Mouse (Mus musculus) frontal cortex, postnatal 14 days (tissue): ENCODE data around the gene Ufsp1.
"Not testable (repeated sequence)": the region's sequence is repeated elsewhere in the genome, so short reads cannot be mapped to it uniquely, and the experiment has no call there.

Source experiments
- DNase-seq, 2 experiments: peaks; one replicate each; pipeline ENCODE4 v3.0.0; 2022; ENCODE audit warnings: low spot score in 2 of 2

The Ufsp1 gene

DNA sequence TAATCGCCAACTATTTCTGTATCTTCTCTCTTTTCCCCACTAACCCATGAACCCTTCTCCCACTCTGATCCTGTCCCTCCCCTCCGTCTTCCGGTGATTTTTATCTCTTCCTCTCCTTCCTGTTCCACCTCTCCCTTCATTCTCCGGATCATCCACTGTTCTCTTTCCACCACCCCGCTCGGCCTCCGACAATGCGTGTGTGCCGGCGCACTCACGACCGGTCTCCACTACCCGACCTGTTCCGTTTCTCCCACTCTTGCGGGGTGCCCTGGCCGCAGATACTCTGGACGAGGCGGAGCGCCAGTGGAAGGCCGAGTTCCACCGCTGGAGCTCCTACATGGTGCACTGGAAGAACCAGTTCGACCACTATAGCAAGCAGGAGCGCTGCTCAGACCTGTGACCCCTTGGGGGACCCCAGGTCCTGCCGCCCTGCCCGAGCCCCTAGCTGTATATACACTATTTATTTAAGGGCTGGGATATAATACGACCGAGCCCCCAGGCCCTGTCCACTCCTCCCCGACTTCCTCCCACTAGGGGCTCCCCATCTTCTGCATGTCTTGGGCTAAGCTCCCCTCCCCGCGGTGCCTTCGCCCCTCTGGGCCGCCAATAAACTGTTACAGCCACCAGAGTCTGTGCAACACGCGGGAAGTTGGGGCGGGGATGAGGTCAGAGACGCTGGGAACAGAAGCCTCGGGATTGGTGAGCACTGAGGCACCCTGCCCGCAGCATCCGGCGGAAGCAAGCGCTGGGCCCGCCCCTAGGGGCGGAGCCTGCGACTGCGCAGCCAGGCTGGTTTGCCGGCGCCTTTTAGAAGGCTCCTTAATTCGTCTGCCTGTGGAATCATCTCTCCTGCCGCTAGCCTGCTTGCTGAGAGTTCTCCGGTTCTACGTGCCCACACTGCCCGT, at the start of gene Ufsp1:
TSS of gene Ufsp1 (plus strand) at position 791 of the 905 bp plus-strand sequence.
- peak; percentile 94 for DNase-seq

DNA sequence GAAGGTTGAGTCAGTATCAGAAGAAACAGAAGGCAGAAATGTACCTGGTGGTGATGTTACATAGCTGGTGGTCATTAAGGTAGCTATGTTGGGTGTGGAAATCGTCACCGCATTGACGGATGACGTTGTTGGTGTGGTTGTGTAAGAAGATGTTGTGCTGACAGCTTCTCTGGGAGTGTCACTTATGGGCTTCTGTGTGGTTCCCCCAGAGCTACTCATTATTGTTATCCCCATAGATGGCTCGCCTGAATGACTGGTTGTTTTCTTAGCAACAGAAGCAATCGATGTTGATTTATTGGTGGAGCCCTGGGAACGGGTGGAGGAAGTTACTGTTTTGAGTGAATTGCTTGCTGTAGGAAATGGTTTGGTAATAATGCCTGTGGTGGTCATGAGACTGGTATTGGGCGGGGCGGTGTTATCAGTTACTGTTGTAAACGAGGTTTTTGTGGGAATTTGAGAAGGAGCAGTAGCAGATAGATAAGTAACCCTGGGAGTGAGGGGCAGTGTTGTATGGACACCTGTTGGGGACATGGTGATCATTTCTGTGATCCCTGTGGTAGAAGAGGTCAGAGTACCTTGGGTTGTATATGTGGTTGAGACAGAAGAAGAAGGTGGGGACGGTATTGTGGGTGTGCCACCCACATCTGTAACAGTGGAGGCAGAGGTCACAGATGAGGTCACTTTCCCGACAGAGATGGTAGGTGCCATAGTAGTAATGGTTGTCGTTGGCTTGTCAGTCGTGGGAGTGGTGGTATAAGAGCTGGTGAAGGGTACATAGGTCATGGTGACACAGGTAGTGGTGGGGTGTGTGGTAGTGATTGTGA, 30.3 kb upstream of the Ufsp1 start:
- DNase-seq = no peak

DNA sequence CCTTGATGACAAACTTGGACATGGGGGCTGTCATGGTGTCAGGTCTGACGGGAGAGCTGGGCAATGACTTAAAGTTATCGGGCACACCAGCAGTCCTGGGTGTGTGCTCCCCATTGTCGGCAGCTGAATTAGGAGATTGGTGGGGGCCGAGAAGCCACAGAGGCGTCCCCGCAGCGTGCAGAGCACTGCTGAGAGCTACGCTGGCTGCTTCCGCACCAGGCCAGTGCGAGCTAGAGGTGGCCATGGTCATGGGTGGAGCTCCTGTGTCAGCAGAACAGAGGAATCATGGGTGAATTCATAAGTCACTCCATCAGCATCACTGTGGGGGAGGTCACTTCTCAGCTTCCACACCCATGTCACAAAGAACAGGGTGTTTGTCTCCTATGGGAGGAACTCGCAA, 29.6 kb upstream of the Ufsp1 start:
- DNase-seq = no peak

DNA sequence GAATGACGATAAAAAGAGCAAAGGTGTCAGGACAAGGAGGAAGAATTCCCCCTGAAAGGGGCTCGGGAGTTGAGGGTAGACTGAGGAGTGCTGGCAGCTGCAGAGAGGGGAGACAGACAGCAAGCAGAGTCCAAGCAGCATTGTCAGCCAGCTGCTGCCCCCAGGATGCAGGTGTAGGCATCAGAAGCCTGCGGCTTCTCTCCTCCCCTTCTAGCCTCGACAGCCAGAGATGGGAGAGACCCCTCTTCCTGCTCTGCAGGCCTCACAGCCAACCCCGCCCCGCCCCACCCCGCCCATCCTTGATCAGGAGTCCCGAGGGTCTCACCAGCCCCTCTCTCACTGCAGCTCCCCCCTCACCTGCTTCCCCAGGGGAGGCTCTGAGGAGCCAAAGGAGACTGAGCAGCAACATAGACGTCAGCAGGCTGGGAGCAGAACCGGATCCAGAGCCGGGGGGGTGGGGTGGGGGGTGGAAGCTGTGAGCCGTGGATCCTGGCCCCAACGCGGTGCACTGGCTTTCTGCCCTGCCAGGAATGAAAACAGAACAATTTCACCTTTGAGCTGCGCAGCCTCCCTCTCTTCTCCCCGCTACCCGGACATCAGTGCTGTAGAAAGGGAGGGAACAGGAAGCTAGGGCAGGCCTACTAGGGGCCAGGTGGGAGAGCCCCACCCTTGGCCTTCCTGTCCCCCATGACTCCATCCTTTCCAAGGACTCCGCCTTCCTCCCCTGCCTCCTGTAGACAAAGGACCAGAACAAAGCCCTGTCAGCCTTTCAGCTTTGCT, 26.1 kb upstream of the Ufsp1 start:
- DNase-seq = no peak

DNA sequence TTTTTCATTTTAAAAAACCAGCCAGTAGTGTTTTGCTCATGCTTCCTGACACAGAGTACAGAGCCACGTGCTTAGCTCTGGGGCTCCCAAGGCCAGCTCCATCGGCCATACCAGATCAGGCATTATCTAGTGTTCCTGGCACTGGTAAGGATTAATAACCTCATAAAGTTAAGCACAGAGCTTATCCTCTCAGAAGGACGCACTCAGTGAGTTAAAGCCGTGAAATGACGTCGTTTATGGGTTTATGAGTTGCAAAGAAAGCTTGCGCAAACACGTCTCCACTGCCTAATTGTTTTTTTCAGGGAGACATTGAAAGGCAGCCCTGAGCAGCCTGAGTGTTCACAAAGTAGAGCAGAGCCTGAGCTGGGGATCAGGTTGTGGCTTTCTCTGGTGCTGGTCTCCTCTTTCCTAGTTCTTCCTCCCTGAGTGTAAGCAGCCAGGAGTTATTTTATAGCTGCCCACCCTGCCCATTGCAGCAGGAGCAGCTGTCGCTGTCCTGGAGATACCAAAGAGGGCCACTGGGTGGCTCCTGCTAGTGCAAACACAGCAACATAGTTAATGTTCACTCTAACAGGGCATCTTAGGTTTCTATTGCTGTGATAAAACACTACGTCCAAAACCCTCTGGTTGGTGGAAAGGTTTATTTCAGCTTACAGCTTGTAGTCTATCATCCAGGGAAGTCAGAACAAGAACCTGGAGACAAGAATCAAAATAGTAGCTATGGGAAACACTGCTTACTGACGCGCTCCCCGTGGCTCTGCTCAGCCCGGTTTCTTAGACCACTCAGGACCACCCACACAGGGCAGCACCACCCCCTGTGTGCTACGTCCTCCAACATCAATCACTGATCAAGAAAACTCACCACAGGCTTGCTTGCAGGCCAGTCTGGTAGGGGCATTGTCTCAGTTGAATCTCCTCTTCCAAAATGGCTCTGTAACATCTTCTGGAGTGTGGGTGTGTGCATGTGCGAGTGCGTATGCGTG, 16.8 kb upstream of the Ufsp1 start:
- no peak for DNase-seq

DNA sequence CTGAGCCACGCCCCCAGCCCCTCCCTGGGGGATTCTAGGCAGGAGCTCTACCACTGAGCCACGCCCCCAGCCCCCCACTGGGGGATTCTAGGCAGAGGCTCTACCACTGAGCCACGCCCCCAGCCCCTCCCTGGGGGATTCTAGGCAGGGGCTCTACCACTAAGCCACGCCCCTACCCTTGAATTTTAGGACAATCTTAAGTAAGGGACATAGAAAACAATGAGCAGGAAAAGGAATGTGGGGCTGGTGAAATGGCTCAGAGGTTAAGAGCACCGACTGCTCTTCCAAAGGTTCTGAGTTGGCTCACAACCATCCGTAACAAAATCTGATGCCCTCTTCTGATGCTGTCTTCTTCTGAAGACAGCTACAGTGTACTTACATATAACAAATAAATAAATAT, 10.0 kb upstream of the Ufsp1 start:
- DNase-seq = not testable (repeated sequence)

DNA sequence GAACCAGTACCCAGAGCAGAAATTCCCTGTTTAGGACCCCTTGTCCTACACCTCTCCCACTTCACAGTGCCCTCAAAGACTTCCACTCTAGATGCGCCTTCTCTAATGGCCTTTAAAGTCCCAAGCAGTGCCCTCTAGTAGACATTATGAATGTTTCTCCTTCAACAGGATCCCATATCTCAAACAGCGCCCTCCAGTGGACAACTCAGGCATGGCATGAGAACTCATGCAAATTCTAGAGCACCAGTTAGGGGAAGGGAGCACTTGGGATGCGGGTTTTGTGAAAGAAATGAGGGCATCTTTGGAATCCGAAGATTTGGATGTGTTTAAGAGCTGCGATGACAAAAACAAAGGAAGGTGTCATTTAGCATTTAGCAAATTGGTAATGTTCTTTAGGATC, 9.4 kb upstream of the Ufsp1 start:
- no peak for DNase-seq

DNA sequence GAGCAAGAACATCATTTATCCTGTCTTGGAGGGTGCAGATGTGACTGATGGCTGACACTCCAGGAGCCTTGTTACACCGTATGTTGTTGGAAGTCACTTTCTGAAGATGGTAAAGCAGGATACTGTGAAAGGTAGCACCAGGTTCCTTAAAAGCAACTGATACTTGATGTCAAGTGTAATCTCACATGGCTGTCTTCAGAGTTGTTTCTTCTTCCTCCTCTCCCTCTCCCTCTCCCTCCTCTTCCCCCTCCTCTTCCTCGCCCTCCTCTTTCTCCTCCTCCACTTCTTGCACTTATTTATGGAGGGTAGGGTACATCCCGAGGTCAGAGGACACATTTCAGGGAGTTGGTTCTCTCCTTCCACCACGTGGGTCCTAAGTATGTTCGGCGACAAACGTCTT, 8.4 kb upstream of the Ufsp1 start:
- DNase-seq = no peak

DNA sequence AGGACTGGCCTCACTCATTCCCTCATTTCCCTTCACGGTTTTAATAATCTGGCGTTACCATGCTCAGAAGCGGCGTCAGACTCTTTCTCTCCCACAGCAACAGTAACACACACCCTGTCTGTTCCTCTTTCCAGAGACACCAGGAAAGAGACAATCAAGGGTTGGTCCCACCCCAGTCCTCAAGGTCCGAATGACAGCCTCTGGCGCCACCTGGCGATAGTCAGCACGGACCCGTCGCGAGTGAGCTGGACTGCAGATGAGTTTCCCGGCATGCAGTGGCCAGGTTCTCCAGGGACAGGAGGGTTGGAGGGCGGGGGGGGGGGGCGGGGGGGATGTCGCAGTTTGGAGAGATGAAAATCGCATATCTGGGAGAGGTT, 7.8 kb upstream of the Ufsp1 start:
- DNase-seq = peak; percentile 74 to 85

DNA sequence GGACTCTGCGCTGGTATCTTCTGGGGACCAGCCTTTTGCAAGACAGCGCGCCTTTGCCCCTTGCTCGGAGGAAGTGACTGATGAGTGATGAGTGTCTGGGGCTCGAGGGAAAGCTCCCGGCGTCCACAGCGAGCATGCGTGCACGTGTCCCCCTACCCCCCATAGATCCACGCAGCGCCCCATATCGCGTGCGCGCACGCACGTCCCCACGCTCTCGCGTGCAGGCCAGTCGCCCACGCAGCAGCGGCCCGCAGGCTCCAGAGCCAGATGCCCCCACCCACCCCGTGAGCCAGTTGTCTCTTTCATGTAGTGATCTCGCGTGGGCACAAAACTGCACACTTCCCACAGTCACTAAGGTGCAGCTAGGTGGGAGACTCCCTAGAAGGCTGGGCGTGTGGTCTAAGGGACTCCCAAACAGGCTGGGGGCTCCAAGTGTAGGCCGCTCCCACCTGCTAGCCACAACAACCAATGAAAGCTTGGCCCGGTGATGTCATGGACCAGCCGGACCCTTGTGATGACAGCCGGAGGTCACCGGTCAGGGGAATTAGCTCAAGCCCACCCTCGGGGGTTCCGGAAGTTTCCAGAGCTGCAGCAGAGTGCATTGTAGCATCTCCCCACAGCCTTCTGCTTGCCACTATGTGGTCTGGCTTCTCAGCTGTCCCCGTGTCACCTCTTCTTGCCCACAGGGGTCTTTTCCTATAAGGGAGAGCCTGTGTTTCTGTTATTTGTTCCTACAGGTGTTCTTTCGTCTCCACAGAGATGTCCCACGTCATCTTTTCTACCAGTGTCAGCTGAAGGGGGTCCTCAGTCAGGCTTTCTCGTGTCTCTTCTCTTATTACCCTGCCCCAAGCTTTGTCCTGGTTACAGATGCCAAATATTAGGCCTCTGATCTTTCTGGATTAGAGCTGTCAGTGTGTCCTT, 7.1 kb upstream of the Ufsp1 start, which contains the start of gene Ache:
TSS of gene Ache (plus strand) at position 488 of the 921 bp plus-strand sequence.
- DNase-seq = peak; percentile 61 to 70

DNA sequence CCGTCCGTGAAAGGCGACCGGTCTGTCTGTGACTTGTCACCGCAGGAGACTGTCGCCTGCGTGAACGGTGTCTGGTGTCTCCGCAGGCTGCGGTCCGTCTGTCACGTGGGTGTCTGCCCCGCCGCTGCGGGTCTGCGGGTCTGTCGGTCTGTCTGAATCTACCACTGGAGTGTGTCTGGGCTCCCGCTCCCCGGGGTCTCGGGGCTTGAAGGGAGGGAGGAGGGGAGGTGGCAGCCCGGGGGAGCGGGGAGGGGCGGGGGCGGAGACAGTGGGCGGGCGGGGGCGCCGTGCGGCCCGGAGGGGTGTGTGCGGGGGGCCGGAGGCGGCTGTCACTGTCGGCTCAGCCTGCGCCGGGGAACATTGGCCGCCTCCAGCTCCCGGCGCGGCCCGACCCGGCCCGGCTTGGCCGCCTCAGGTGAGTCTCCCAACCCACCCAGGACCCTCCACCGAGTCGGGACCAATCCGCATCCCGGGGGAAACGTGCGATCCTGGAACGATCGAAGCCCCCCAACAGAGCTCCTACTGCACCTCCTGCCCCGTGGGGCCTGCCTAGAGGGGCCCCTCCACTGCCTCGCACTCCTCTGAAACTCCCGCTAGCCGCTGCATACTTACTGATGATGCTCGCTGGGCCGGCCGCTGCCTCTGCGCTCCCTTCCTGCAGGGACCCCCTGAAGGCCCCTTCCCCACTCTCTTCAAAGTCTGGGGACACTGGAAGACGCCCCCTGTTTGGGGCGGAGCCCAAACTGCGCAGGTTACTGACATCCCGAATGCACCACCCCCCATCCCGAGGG, 6.3 kb upstream of the Ufsp1 start:
- DNase-seq = peak; percentile 60 to 62

DNA sequence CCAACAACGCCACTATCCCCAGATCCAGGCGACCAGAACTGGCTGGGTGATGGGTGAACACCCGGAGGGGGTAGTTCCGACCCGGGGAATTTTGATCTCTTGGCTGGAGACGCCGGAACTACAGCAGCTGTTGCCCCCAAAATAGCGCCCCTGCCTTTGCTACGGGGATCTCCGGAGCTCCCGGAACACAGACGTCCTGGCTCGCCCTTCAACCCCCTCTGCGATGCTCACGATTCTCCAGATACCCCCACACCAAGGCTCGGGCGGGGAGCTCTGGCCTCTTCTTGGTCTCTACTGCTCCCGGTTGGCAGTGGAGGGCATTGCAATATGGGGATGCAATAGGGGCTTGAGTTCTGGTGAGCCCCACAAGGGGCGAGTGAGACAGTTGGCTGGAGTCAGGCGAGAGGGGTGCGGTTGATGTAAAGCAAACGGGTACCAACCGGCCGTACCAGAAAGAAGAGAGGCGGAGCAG, 5.4 kb upstream of the Ufsp1 start:
- DNase-seq = peak; percentile 69 to 70

DNA sequence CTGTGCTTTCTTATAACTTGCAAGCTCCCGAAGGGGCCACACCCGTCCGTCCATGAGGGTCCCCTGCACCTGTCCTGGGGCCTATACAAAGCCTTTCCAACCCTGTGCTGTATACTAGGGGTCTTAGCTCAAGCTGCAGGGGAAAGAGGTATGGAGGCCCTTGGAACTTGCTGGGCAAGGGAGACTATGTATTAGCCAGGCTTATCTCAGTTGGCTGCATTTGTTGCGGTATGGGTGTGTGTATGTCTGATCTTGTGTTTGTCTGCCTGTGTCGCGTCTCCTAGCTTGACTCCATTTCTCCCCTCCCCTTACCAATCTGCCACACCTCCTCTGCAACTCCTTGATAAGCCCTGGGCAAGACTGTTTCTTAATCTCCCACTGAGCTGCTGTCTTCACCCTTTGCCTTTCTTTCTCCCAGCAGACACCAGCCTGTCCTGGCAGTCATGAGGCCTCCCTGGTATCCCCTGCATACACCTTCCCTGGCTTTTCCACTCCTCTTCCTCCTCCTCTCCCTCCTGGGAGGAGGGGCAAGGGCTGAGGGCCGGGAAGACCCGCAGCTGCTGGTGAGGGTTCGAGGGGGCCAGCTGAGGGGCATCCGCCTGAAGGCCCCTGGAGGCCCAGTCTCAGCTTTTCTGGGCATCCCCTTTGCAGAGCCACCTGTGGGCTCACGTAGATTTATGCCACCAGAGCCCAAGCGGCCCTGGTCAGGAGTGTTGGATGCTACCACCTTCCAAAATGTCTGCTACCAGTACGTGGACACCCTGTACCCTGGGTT, 4.7 kb upstream of the Ufsp1 start:
- DNase-seq = no peak

DNA sequence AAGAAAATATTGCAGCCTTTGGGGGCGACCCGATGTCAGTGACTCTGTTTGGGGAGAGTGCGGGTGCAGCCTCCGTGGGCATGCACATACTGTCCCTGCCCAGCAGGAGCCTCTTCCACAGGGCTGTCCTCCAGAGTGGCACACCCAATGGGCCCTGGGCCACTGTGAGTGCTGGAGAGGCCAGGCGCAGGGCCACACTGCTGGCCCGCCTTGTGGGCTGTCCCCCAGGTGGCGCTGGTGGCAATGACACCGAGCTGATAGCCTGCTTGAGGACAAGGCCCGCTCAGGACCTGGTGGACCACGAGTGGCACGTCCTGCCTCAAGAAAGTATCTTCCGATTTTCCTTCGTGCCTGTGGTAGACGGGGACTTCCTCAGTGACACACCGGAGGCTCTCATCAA, 3.8 kb upstream of the Ufsp1 start:
- peak in 1 of 2 experiments; percentile 38 for DNase-seq

DNA sequence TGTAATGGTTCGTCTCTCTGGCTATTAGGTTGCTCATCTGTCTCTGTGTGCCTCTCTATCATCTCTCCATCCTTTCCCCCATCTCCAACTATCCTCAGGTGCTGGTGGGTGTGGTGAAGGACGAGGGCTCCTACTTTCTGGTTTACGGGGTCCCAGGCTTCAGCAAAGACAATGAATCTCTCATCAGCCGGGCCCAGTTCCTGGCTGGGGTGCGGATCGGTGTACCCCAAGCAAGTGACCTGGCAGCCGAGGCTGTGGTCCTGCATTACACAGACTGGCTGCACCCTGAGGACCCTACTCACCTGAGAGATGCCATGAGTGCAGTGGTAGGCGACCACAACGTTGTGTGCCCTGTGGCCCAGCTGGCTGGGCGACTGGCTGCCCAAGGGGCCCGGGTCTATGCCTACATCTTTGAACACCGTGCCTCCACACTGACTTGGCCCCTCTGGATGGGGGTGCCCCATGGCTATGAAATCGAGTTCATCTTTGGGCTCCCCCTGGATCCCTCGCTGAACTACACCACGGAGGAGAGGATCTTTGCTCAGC, 3.0 kb upstream of the Ufsp1 start:
- DNase-seq = no peak

DNA sequence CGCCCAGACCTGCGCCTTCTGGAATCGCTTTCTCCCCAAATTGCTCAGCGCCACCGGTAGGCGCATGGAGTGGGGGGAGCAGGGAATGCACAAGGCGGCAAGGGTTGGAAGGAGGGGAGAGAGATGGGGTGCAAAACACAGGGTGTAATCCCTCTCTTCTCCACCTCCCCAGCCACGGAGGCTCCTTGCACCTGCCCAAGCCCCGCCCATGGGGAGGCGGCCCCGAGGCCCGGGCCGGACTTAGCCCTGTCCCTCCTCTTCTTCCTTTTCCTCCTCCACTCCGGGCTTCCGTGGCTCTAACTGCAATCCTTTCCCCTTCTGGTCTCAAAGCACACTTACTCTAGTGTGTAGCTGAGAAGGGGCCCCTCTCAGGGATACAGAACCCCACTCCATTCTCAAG, 1.1 kb upstream of the Ufsp1 start:
- DNase-seq = peak in 1 of 2 experiments; percentile 53

DNA sequence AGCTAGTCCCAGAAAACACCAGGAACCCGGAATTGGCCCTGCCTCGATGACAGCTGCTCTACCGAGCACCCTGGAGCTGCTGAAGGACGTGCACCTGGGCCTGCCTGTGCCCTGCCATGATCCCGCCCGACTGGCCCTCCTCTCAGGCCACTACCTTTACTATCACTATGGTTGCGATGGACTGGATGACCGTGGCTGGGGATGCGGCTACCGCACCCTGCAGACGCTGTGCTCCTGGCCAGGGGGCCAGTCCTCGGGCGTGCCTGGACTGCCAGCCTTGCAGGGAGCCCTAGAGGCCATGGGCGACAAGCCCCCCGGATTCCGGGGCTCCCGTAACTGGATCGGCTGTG, 290 bp downstream of the Ufsp1 start:
- DNase-seq = no peak

DNA sequence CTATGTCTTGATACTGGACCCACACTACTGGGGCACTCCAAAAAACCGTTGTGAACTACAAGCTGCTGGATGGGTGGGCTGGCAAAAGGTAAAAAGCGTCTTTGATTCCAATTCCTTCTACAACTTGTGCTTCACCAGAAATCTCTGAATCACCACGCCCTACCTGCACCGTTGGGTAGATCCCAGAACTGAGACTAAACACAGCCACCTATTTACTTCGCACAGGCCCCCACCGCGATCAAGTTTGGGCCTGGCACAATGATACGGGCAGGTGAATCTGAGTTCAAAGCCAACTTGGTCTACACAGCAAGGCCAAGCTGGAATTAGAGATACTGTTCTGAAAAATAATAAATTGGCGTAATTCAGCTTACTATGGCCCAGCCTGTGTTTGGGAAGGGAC, 867 bp downstream of the Ufsp1 start:
- DNase-seq = no peak
